Mouse (Mus musculus): ENCODE measurements around the gene Gid8. TPM values are rescaled to one million over a fixed set of nuclear protein-coding genes. Genes with fewer than 3 reads are reported as not detected.

The Gid8 gene
- 51.3 TPM for polyA plus RNA-seq (2014; fragmentation: Illumina TruSeq; extraction: RNeasy Lipid Tissue Mini Kit (QIAGEN cat#74804); ENCODE audit: low read depth, low replicate concordance)

DNA sequence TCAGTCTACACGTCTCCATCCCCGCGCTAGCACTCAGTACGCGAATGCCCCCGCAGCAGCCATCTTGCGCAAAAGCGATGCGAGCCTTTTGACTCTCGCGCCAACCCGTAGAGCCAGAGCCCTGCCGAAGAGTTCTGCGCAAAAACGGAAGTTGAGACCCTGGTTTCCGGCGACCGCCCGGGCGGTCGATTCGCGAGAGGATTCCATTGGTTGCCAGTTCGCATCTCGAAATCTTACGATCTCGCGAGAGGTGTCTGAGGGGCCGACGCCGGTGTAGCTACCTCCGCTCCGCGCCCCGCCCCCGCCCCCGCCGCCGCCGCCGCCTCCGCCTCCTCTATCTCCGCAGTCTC, at the start of gene Gid8, which contains the start of gene Dido1:
TSS of gene Gid8 (plus strand) at position 195 of the 350 bp plus-strand sequence.
TSS of gene Dido1 (minus strand) at position 77 of the 350 bp plus-strand sequence.

DNA sequence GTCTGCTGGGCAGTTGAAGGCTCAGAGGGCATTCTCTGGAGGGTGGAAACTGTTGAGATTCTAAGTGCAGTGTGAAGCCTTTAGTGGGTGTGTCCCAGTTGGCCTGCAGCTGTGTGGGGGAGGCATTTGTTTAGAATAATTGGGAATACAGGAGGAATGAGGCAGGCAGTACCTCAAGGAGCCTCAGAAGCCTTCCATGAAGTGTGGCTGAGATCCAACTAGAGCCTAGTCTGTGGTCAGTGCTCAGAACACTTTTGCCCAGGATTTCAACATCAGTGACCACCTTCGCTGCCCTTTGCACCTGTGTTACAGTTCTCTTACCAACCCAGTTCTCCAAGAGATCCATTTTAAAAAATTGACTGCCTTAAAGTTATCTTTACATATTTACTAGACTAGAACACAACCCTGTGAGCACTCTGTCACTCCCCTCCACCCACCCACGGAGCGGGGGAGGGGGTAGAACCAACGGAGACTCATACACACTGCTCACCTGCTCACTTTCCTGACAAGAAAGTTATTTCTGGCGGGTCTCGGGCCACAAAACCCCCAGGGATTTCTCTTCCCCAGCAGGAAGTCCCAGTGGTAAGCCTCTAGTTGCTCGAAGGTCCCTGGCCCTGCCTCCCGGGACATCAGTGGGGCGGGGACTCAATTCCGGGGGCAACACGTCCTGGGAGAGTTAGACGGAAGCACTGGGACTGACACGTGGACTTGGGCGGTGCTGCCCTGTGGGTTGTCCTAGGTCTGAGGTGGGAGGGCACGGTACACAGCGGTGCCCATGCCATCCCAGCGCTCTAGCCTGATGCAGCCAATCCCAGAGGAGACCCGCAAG, 14.9 kb downstream of the Gid8 start, which contains the start of gene Slc17a9:
TSS of gene Slc17a9 (plus strand) at position 679 of the 829 bp plus-strand sequence.

Other genes starting within 250 kb of the Gid8 start
- gene Ntsr1, start 210.1 kb upstream of the Gid8 start, polyA plus RNA-seq (2014; fragmentation: Illumina TruSeq; extraction: RNeasy Lipid Tissue Mini Kit (QIAGEN cat#74804); ENCODE audit: low read depth, low replicate concordance): not detected
- gene Mrgbp, start 128.8 kb upstream of the Gid8 start, polyA plus RNA-seq (2014; fragmentation: Illumina TruSeq; extraction: RNeasy Lipid Tissue Mini Kit (QIAGEN cat#74804); ENCODE audit: low read depth, low replicate concordance): 17.7 TPM
- 14.9 TPM for gene Ogfr, start 120.9 kb upstream of the Gid8 start, polyA plus RNA-seq (2014; fragmentation: Illumina TruSeq; extraction: RNeasy Lipid Tissue Mini Kit (QIAGEN cat#74804); ENCODE audit: low read depth, low replicate concordance)
- not detected for gene Col9a3, start 112.3 kb upstream of the Gid8 start, polyA plus RNA-seq (2014; fragmentation: Illumina TruSeq; extraction: RNeasy Lipid Tissue Mini Kit (QIAGEN cat#74804); ENCODE audit: low read depth, low replicate concordance)
- not detected for gene Tcfl5, start 67.4 kb upstream of the Gid8 start, polyA plus RNA-seq (2014; fragmentation: Illumina TruSeq; extraction: RNeasy Lipid Tissue Mini Kit (QIAGEN cat#74804); ENCODE audit: low read depth, low replicate concordance)
- gene Dido1, start 118 bp upstream of the Gid8 start, polyA plus RNA-seq (2014; fragmentation: Illumina TruSeq; extraction: RNeasy Lipid Tissue Mini Kit (QIAGEN cat#74804); ENCODE audit: low read depth, low replicate concordance): 17.3 TPM
- gene Slc17a9, start 15.1 kb downstream of the Gid8 start, polyA plus RNA-seq (2014; fragmentation: Illumina TruSeq; extraction: RNeasy Lipid Tissue Mini Kit (QIAGEN cat#74804); ENCODE audit: low read depth, low replicate concordance): not detected
- not detected for gene Bhlhe23, start 66.8 kb downstream of the Gid8 start, polyA plus RNA-seq (2014; fragmentation: Illumina TruSeq; extraction: RNeasy Lipid Tissue Mini Kit (QIAGEN cat#74804); ENCODE audit: low read depth, low replicate concordance)
- 60.4 TPM for gene Ythdf1, start 210.8 kb downstream of the Gid8 start, polyA plus RNA-seq (2014; fragmentation: Illumina TruSeq; extraction: RNeasy Lipid Tissue Mini Kit (QIAGEN cat#74804); ENCODE audit: low read depth, low replicate concordance)
- gene Birc7, start 218.9 kb downstream of the Gid8 start, polyA plus RNA-seq (2014; fragmentation: Illumina TruSeq; extraction: RNeasy Lipid Tissue Mini Kit (QIAGEN cat#74804); ENCODE audit: low read depth, low replicate concordance): not detected
- not detected for gene Nkain4, start 244.6 kb downstream of the Gid8 start, polyA plus RNA-seq (2014; fragmentation: Illumina TruSeq; extraction: RNeasy Lipid Tissue Mini Kit (QIAGEN cat#74804); ENCODE audit: low read depth, low replicate concordance)